Mouse (Mus musculus) spleen, adult 2 months (tissue): Measurements from ENCODE around the gene Arid1b.

ENCODE experiments used
- CTCF ChIP-seq: fragments of 200-500 bp; IDR thresholded peaks from 2 replicates; pipeline ENCODE4 v1.5.1; 2011; ENCODE audit warnings: mild to moderate bottlenecking, inconsistent platforms; ENCODE audit not compliant: insufficient read depth, insufficient read length, insufficient replicate concordance; ENCODE audit errors: extremely low read depth
- POLR2A ChIP-seq: fragments of 200-500 bp; IDR thresholded peaks from 2 replicates; pipeline ENCODE4 v1.6.1; 2011; ENCODE audit warnings: low read depth, low read length, inconsistent platforms

DNA sequence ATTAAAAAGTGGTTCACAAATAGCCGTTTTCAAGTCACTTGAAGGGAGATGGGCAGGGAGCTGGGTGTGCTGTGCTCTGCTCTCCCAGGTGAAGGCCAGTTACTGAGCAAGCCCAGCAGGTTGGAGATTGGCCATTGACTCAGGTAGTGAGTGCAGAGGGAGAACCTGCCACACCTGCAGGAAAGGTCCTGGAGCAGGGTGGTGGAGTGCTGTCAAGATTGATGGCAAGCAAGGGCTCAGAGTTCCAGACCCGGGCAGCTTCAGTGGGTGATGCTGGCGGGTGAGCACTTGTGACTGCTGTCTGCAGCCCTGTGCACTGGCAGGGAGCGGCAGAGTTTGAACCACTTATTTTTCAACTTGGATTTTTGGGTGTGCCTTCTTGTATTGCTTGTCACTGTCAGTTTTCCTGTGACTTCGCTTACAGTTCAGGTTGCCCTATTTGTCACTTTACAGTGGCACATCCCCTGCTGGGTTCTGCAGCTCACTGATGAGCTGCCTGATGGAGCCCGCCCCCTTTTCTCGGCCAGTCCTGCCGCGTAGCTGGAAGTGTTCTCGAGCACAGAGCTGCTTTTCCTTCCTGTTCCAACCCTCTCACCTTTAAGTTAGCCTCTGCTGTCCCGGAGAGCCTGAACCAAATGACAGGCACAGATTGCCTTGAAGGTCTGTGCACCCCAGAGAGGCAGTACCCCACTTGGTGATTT is 27.3 kb downstream of the Arid1b start:
- TF ChIP-seq CTCF = no peak
- no peak for TF ChIP-seq POLR2A
